Mouse (Mus musculus) heart, embryonic 11.5 days (tissue): Measurements from ENCODE around the gene Yme1l1. TPM values are rescaled to one million over a fixed set of nuclear protein-coding genes. Genes with fewer than 3 reads are reported as not detected.

Experiments used
- ATAC-seq: fragments of 200-750 bp; cut with Nextera tagmentation; replicated peaks from 2 replicates; pipeline ENCODE4 v1.8.0; 2017; ENCODE audit warnings: moderate library complexity; ENCODE audit not compliant: insufficient number of reproducible peaks, low FRiP score, low TSS enrichment
- H3K27ac ChIP-seq: fragments of 300-500 bp; sonication (generic); 2 replicates; pipeline ENCODE4 v1.5.1; 2014; ENCODE audit warnings: mild to moderate bottlenecking, low read depth, low read length
- H3K27me3 ChIP-seq: fragments of 300-500 bp; sonication (generic); 2 replicates; pipeline ENCODE4 v1.6.1; 2014; ENCODE audit warnings: mild to moderate bottlenecking, low read length, mixed read lengths; ENCODE audit not compliant: control insufficient read depth, insufficient read depth
- H3K36me3 ChIP-seq: fragments of 300-500 bp; sonication (generic); 2 replicates; pipeline ENCODE4 v1.6.1; 2014; ENCODE audit warnings: mild to moderate bottlenecking, low read length, moderate library complexity, mixed read lengths; ENCODE audit not compliant: control insufficient read depth, insufficient read depth
- H3K4me1 ChIP-seq: fragments of 300-500 bp; sonication (generic); 2 replicates; pipeline ENCODE4 v1.6.1; 2014; ENCODE audit warnings: low read length; ENCODE audit not compliant: control insufficient read depth, insufficient read depth
- H3K4me2 ChIP-seq: fragments of 300-500 bp; sonication (generic); 2 replicates; pipeline ENCODE4 v1.6.1; 2014; ENCODE audit warnings: mild to moderate bottlenecking, moderate library complexity
- H3K4me3 ChIP-seq: fragments of 300-500 bp; sonication (generic); 2 replicates; pipeline ENCODE4 v1.5.1; 2014; ENCODE audit warnings: low read depth, low read length
- H3K9ac ChIP-seq: fragments of 300-500 bp; sonication (generic); 2 replicates; pipeline ENCODE4 v1.6.1; 2014; ENCODE audit warnings: mild to moderate bottlenecking, low read depth, low read length, moderate library complexity
- H3K9me3 ChIP-seq: fragments of 300-500 bp; sonication (generic); replicated peaks from 2 replicates; pipeline ENCODE4 v1.6.1; 2016; ENCODE audit warnings: low read length; ENCODE audit not compliant: control insufficient read depth
- WGBS: fragments of 180-500 bp; shearing (Covaris S2); extraction: QIAGEN DNeasy Blood & Tissue Kit; methylation state at CpG from one replicate; pipeline ENCODE4 v1.1.7; 2014; ENCODE audit not compliant: insufficient replicate concordance; 5-methylcytosine and 5-hydroxymethylcytosine counted together
- polyA plus RNA-seq: library from polyadenylated mRNA; unstranded; fragments of >200 nt; fragmentation: Nextera tagmentation; extraction: Ambion mirVana; gene quantifications from 2 replicates; pipeline ENCODE4 v1.2.1, GENCODE M21; 2014

Gene Yme1l1
- 58.2 and 62.5 TPM in 2 replicates for polyA plus RNA-seq

DNA sequence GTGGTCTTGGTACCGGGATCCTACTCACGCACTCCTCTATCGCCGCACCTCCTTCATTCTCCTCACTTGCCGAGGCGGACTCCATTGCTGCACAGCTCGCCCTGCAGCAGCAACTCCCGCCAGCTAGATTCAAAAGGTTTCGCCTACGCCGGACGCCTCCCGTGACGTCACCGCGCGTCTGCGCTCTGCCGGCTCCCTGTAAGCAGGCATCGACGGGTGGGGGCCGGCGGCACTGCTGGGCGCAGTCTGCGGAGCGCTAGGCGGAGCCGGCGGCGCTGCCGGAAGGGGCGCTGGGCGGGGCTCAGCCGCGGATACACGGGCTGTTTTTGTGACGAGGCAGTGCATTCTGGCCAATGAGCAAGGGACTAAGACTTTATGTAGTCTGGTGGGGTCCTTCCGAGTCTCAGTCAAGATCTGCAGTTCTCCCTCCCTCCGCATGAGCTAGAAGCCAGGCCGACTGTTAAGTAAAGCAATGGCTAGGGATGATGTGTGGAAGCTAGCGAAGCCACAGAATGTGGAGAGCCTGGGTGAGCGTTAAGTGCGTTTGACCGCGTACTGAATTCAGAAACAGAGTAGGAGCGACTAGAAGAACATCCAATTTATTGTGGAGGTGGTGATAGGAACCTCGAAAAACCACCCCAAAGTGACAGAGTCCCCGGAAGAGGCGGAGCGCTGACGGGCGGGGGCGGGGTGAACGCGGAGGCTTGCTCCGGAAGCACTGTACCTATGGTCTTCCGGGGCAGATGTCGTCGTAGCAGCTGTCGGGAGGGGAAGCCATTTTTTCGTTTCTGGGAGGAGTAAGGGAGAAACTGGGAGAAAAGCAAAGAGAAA is at the start of gene Yme1l1, which contains the start of gene Mastl:
TSS of gene Yme1l1 (plus strand) at position 593 of the 831 bp plus-strand sequence.
TSS of gene Mastl (minus strand) at position 248 of the 831 bp plus-strand sequence.
- H3K36me3 ChIP-seq, result no peaks in the 10 kb centered on the region
- peak within 1 kb of the TSS; percentile 87 for H3K4me2 ChIP-seq
- H3K9ac ChIP-seq, result peak within 1 kb of the TSS; percentile 89
- H3K27me3 ChIP-seq, result no peaks in the 10 kb centered on the region
- H3K4me3 ChIP-seq, result peak within 1 kb of the TSS; percentile 89
- WGBS, result under 1% methylated on average over 61 of the region's 61 CpGs
- peak; percentile 99 for ATAC-seq
- peaks cover 17% of the 10 kb centered on the region for H3K4me1 ChIP-seq
- H3K27ac ChIP-seq, result peak within 1 kb of the TSS; percentile 98
- no peaks in the 10 kb centered on the region for H3K9me3 ChIP-seq

DNA sequence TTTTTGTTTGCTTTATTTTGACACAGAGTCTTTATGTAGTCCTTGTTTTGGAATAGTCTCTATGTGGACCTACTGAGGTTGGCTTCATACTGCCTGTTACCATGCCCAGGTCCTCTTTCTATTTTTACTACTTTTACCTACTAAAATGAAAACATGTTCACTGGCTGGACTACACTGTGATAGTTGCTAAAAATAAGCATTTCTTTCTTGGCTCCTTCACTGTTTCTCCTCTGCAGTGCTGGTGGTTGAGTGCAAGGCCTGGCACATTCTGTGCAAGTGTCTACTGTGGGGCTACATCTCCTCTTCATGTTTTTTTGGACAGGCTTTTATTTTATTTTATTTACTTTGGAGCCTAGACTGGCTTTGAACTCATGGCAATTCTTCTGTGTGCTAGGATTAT is 36.6 kb upstream of the Yme1l1 start:
- Histone ChIP-seq H3K9ac (no peak overlapping the region), H3K4me1 (no peaks in the 10 kb centered on the region), H3K4me2 (no peak overlapping the region), H3K27me3 (no peaks in the 10 kb centered on the region), H3K36me3 (peaks cover 5% of the 10 kb centered on the region), H3K9me3 (no peaks in the 10 kb centered on the region), H3K27ac (no peak overlapping the region), H3K4me3 (no peak overlapping the region)
- no peak for ATAC-seq

DNA sequence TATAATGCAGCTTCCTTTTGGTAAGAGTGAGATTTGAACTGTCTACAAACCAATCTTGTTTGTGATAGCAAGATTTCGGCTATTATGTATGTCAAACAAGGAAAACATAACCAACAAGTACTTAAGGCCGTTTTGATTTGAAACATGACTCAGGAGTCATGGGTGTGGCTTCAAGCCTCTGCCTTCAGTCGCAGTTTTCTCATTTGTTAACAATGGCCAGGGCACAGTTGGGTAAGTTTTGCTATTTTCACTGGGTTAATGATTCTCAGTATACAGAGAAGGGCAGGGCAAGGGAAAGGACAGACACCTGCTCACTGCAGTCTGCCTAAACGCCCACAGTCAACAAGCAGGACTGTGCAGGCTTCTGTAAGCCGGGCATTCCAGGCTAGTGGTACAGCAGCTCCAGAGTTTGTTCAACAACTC is 959 bp upstream of the Yme1l1 start:
- 4% methylated on average over 5 of the region's 5 CpGs for WGBS
- peak overlapping the region; percentile 87 for H3K4me2 ChIP-seq
- peak overlapping the region; percentile 98 for H3K27ac ChIP-seq
- peak overlapping the region; percentile 89 for H3K9ac ChIP-seq
- ATAC-seq, result 0 out of 2 replicates have a peak, but pooled peaks have one; percentile 1
- H3K4me3 ChIP-seq, result peak overlapping the region; percentile 89
- peaks cover 17% of the 10 kb centered on the region for H3K4me1 ChIP-seq
- H3K36me3 ChIP-seq, result no peaks in the 10 kb centered on the region
- H3K9me3 ChIP-seq, result no peaks in the 10 kb centered on the region
- H3K27me3 ChIP-seq, result no peaks in the 10 kb centered on the region

DNA sequence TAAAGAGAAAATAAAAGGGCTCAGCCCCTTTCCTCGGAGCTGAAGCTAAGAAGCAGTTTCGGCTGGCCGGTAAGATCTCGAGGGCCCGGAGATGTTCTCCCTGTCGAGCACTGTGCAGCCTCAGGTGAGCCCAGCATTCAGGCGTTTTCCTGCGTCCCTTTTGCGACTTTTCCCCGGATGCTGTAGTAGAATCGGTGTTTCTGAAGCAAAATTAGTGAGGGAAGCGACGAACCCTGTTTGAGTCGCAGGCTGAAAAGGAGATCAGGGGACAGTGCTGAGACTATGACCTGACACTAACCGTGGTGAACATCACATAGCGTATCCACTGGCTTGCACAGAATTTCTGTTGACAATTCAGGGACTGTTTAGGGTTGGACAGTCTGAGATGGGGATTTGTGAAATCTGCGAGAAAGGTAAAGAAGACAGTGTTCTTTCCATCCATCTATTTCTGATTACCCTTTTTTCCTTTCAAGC is 476 bp downstream of the Yme1l1 start:
- H3K36me3 ChIP-seq, result no peaks in the 10 kb centered on the region
- no peaks in the 10 kb centered on the region for H3K27me3 ChIP-seq
- H3K27ac ChIP-seq, result peak overlapping the region; percentile 98
- peaks cover 17% of the 10 kb centered on the region for H3K4me1 ChIP-seq
- peak overlapping the region; percentile 87 for H3K4me2 ChIP-seq
- under 1% methylated on average over 17 of the region's 17 CpGs for WGBS
- peak overlapping the region; percentile 89 for H3K9ac ChIP-seq
- no peaks in the 10 kb centered on the region for H3K9me3 ChIP-seq
- ATAC-seq, result no peak
- H3K4me3 ChIP-seq, result peak overlapping the region; percentile 89

DNA sequence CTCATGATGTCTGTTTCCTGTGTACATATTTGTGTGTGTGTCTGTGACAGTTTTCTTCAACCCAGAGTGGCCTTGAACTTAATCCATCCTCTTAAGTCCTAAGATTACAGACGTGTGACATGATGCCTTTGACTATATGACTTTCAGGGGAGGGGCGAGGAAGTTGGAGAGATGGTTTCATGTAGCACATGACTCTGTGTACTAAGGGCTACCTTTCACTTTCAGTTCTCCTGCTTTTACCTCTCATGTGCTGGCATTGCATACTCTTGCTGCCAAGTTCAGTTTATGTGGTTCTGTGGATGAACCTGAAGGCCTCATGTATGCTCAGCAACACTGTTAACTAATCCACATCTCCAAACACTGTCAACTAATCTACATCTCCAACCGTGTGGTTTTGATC is 16.1 kb downstream of the Yme1l1 start:
- no peaks in the 10 kb centered on the region for H3K27me3 ChIP-seq
- H3K4me1 ChIP-seq, result no peaks in the 10 kb centered on the region
- 77% methylated on average over 3 of the region's 3 CpGs for WGBS
- no peaks in the 10 kb centered on the region for H3K9me3 ChIP-seq
- H3K4me3 ChIP-seq, result no peak overlapping the region
- peaks cover 29% of the 10 kb centered on the region for H3K36me3 ChIP-seq
- no peak for ATAC-seq
- H3K27ac ChIP-seq, result no peak overlapping the region
- H3K9ac ChIP-seq, result no peak overlapping the region
- H3K4me2 ChIP-seq, result no peak overlapping the region

DNA sequence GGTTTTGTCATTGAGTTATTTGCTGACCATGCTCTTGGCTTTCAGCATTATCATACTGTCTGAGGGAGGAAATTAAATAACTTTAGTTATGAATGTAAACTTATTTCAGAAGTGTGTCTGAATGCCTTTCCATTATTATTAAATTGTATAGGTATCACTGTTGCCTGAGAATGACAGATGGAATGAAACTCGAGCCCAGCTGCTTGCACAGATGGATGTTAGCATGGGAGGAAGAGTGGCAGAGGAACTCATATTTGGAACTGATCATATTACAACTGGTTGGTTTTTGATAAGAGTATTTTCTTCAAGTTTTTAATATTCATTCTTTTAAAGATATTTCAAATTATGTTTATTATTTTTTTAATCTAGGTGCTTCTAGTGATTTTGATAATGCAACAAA is 38.2 kb downstream of the Yme1l1 start:
- H3K27ac ChIP-seq, result no peak overlapping the region
- peaks cover 24% of the 10 kb centered on the region for H3K36me3 ChIP-seq
- WGBS, result 82% methylated on average over 1 of the region's 1 CpGs
- no peak overlapping the region for H3K4me3 ChIP-seq
- H3K4me1 ChIP-seq, result no peaks in the 10 kb centered on the region
- H3K9ac ChIP-seq, result no peak overlapping the region
- H3K9me3 ChIP-seq, result no peaks in the 10 kb centered on the region
- no peak for ATAC-seq
- no peak overlapping the region for H3K4me2 ChIP-seq
- no peaks in the 10 kb centered on the region for H3K27me3 ChIP-seq

DNA sequence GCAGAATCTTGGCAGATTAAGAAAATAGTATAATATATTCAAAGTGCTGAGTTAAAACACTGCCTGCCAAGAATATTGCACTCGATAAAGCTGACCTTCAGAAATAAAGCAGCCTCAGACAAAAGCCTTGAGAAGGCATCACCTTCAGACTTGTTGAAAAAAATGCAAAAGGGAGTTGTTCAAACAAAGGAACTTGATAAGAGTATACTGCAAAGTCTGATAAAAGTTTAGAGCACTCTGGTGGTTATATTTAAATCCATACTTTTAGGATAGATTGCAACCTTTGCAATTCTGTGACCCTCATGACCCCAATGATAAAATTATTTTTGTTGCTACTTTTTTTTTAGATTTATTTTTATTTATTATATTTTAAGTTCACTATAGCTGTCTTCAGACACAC is 44.9 kb downstream of the Yme1l1 start:
- Histone ChIP-seq H3K9ac (no peak overlapping the region), H3K27ac (no peak overlapping the region), H3K4me3 (no peak overlapping the region), H3K9me3 (no peaks in the 10 kb centered on the region), H3K36me3 (peaks cover 8% of the 10 kb centered on the region), H3K4me1 (no peaks in the 10 kb centered on the region), H3K27me3 (no peaks in the 10 kb centered on the region), H3K4me2 (no peak overlapping the region)
- no peak for ATAC-seq
- 91% methylated on average over 1 of the region's 1 CpGs for WGBS

DNA sequence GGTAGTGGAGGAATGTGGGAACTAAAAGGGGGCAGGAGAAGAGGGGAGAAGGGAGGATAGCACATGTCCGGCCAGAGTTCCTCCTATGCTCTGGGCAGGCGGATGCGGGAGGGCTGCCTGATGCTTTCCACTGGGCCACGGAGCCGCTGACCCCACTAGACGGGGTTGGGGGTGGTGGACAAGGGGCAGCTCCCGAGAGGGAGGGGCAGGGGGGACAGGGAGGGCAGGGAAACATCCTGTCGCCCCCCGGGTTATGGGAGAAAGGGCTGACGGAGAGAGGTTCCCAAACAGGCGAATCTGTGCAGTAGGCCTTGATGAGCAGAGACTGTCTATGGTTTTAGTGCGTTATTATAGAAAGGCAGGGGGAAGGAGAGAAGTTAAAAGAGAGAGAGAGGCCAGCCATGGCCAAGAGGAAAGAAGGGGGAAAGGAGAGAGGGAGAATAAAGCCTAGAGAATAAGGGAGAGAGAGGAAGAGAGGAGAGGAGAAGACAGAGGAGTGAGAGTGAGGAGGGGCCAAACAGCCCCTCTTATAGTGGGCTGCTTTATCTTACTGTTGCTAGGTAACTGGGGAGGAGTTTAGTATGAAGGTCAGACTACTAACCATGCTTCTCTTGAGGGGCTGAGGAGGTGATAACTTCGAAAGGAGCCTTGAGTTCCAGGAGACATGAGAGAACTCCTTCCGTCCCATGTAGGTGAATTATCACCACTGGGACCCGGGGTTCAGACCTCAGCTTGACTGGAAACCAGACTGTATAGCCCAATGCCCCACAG is 46.9 kb downstream of the Yme1l1 start:
- H3K9me3 ChIP-seq, result no peaks in the 10 kb centered on the region
- no peak for ATAC-seq
- no peak overlapping the region for H3K27ac ChIP-seq
- H3K9ac ChIP-seq, result no peak overlapping the region
- 54% methylated on average over 15 of the region's 15 CpGs for WGBS
- no peak overlapping the region for H3K4me3 ChIP-seq
- no peaks in the 10 kb centered on the region for H3K27me3 ChIP-seq
- peaks cover 5% of the 10 kb centered on the region for H3K36me3 ChIP-seq
- no peaks in the 10 kb centered on the region for H3K4me1 ChIP-seq
- H3K4me2 ChIP-seq, result no peak overlapping the region; the same call in 1 of the 2 replicates
